Mouse (Mus musculus) embryonic fibroblast, embryonic 13.5 days (primary cell): Measurements from ENCODE around the gene Cdk8. TPM values are rescaled to one million over a fixed set of nuclear protein-coding genes. Genes with fewer than 3 reads are reported as not detected.

Source experiments
- H3K27ac ChIP-seq: 2 replicates; pipeline ENCODE4 v1.5.1; 2012; ENCODE audit warnings: low read length, control low read depth, inconsistent platforms; ENCODE audit not compliant: insufficient read depth
- H3K4me1 ChIP-seq: 2 replicates; pipeline ENCODE4 v1.6.1; 2011; ENCODE audit warnings: low read length; ENCODE audit not compliant: control insufficient read depth, insufficient read depth
- H3K4me3 ChIP-seq: 2 replicates; pipeline ENCODE4 v1.5.1; 2011; ENCODE audit warnings: mild to moderate bottlenecking, control low read depth, low read length; ENCODE audit not compliant: insufficient read depth
- CTCF ChIP-seq: IDR thresholded peaks from 2 replicates; pipeline ENCODE4 v1.5.1; 2011; ENCODE audit warnings: mild to moderate bottlenecking, control low read depth, low read length, moderate library complexity, borderline replicate concordance; ENCODE audit not compliant: insufficient read depth
- POLR2A ChIP-seq: IDR thresholded peaks from 2 replicates; pipeline ENCODE4 v1.6.1; 2011; ENCODE audit warnings: low read depth, mild to moderate bottlenecking, control low read depth, low read length, moderate library complexity
- polyA plus RNA-seq: library from polyadenylated mRNA; stranded (reverse); fragments of >200 nt; gene quantifications from 2 replicates; pipeline ENCODE4 v1.2.4, GENCODE M21; 2011; ENCODE audit warnings: low read depth; ENCODE audit not compliant: missing spikeins, insufficient read length

The Cdk8 gene
- polyA plus RNA-seq, 1 experiment: 53.0 TPM

GRCm38 (mm10) chr5:146274420-146275045 is 43.5 kb downstream of the Cdk8 start:
- H3K4me1 ChIP-seq: 0 out of 2 replicates have a peak, but pooled peaks cover 5% of the 10 kb centered on the region
- H3K27ac ChIP-seq: peak overlapping the region; percentile 18; the same call in 1 of the 2 replicates
- no peak overlapping the region for H3K4me3 ChIP-seq
- no peak for TF ChIP-seq POLR2A
- no peak for TF ChIP-seq CTCF

- 0 out of 2 replicates have a peak, but pooled peaks cover 5% of the 10 kb centered on the region for H3K4me1 ChIP-seq
- H3K4me3 ChIP-seq: no peak overlapping the region
- TF ChIP-seq CTCF: no peak
- TF ChIP-seq POLR2A: no peak
- no peak overlapping the region for H3K27ac ChIP-seq
Observed at GRCm38 (mm10) chr5:146277513-146277912, 46.5 kb downstream of the Cdk8 start.

GRCm38 (mm10) chr5:146280012-146280411 is 49.0 kb downstream of the Cdk8 start:
- Histone ChIP-seq H3K4me1 (no peaks in the 10 kb centered on the region), H3K4me3 (no peak overlapping the region), H3K27ac (no peak overlapping the region)
- TF ChIP-seq CTCF: no peak
- TF ChIP-seq POLR2A: no peak

DNA sequence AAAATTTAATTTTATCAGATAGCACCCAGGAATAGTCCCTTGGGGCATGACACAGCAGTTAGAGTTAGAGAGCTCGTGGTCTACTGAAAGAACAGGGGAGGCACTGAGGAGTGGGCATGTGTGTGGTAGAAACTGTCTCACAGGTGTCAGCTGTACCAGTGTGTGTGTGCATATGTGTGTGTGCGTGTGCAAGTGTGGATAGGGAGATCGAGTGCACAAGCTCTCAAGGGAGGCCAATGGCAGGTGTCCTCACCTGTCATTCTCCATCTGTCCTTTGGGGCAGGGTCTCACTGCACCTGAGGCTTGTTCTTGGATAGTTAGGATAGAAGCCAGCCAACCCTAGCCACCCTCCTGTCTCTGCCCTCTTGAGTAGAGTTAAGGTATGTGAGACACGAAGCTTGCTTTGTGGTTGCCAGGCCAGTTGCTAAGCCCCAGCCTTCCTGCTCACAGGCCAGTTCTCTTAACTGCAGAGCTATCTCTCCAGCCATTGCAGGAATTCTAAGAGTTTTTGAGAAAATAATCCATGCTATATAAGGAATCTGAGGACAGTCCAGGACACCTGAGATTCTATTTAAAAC is 50.3 kb downstream of the Cdk8 start:
- no peak overlapping the region for H3K27ac ChIP-seq
- no peaks in the 10 kb centered on the region for H3K4me1 ChIP-seq
- TF ChIP-seq POLR2A (no peak), CTCF (no peak)
- H3K4me3 ChIP-seq: no peak overlapping the region

DNA sequence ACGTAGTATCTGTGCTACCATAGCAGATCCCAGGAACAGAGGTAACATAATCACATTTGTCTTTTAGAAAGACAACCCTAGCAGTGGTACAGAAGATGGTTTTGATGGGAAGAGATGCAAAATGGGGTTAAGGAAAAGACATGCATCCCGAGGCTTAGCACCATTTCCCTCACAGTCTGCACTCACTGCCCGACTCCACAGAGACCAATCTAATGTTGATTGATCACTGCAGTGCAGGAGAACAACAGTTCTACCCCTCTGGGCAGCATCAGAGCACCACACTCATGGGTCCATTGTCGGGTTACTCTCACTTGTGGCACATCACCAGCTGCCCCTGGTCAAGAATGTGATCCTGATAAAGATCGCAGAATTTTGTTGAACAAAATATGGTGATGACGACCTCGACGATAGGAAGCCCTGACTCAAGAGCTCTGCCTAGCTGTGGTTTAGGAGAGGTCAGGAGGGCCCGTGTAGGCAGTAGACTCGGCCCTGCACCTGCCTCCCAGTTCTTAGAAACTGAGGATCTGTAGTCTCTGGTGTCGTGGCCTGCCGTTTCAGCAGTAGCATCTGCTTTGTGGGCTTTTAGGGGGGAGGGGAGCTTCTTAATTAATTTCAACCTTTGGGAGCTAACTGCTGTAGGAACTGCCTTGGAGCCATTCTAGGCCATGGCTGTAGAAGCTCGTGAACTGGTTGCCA is 51.0 kb downstream of the Cdk8 start:
- no peak overlapping the region for H3K27ac ChIP-seq
- H3K4me1 ChIP-seq: no peaks in the 10 kb centered on the region
- no peak for TF ChIP-seq POLR2A
- TF ChIP-seq CTCF: no peak
- no peak overlapping the region for H3K4me3 ChIP-seq

DNA sequence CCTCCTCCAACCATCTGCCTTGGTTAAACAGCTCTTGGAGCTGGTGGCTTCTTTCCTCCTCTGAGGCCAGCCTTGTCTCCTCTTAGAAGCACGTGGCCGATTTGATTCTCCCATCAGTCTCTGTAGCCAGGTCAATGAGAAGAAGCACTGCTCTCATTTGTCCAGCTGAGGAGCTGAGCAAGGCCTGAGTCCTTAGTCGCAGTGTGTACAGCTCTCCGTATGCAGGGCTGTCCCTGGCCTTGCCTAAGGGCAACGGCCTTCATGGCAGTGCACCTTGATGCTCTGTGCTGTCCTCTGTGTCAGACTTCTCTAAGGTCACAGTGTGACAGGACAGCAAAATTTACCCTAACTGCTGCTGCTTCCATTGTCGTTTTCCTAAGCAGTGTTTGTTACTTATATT is 52.9 kb downstream of the Cdk8 start:
- Histone ChIP-seq H3K27ac (no peak overlapping the region), H3K4me1 (no peaks in the 10 kb centered on the region), H3K4me3 (no peak overlapping the region)
- TF ChIP-seq POLR2A (no peak), CTCF (no peak)

GRCm38 (mm10) chr5:146287416-146287815 is 56.4 kb downstream of the Cdk8 start:
- no peaks in the 10 kb centered on the region for H3K4me1 ChIP-seq
- H3K4me3 ChIP-seq: no peak overlapping the region
- TF ChIP-seq POLR2A (no peak), CTCF (no peak)
- no peak overlapping the region for H3K27ac ChIP-seq

DNA sequence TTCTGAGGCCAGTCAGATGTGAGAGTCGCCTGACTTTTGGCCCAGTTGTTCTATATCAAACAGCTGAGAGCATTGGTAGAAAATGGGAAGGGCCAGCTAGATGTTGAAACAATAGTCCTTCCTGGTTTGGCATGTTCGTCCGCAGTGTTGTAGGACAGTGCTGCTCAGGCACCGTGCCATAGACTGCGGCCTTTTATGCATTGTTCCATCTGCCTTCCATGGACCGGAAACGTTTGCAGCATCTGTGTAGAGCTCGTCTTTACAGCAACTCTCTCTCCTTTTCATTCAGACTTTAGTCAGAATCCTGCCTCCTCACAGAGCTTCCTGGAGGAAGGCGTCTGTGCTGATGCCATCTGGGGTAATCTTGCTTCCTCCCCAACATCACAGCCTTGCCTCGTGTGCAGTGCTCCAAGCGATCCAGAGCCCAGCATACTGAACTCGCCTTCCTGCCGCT is 57.0 kb downstream of the Cdk8 start:
- Histone ChIP-seq H3K4me3 (no peak overlapping the region), H3K27ac (no peak overlapping the region), H3K4me1 (no peaks in the 10 kb centered on the region)
- TF ChIP-seq POLR2A (no peak), CTCF (no peak)

- no peaks in the 10 kb centered on the region for H3K4me1 ChIP-seq
- TF ChIP-seq CTCF (no peak), POLR2A (no peak)
- no peak overlapping the region for H3K4me3 ChIP-seq
- no peak overlapping the region for H3K27ac ChIP-seq
Observed at GRCm38 (mm10) chr5:146289921-146290320, 58.9 kb downstream of the Cdk8 start.

- H3K4me3 ChIP-seq: no peak overlapping the region
- no peaks in the 10 kb centered on the region for H3K4me1 ChIP-seq
- H3K27ac ChIP-seq: no peak overlapping the region
- no peak for TF ChIP-seq POLR2A
- TF ChIP-seq CTCF: no peak
Observed at GRCm38 (mm10) chr5:146290446-146290845, 59.4 kb downstream of the Cdk8 start.
